Mouse (Mus musculus): ENCODE measurements around the gene Supt7l.

GRCm38 (mm10) chr5:31489116-31489769 is 38.4 kb downstream of the Supt7l start:
- TF ChIP-seq CTCF (IDR thresholded peaks at IDR 0.05; ENCODE audit: extremely low read depth, insufficient read depth, low read length), result no peak
- no peak for TF ChIP-seq POLR2A (IDR thresholded peaks at IDR 0.05; ENCODE audit: extremely low read depth, insufficient read depth, low read length)

Measured in cortical plate, adult 2 months (tissue).